ENCODE assay signal across 18 mouse cellular contexts in the genomic region with DNA sequence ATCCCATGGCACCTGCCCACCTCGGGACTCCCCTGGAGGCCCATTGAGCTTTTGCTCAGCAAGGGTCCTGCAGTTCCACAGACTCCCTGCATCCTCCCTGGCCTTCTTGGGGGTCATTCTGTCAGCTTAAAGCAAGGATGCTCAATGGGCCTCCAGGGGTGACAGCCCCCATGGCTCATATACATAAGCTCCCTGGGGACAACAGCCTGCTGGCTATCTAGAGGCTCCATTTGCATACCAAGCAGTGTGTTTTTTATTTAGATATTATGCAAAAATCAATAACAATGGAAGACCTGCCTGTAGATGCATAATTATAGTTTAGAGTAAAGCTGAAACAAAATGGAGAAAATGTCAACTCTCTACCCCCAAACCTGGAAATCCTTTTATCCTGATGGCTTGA. TPM values are rescaled to one million over a fixed set of nuclear protein-coding genes. Genes with fewer than 3 reads are reported as not detected.
"Had no signal": no experiment of that assay in that cellular context is flagged by ENCODE, and none has a peak within 500 bp of the region (broad histone marks: within the 10 kb centered on the region; RNA-seq: fewer than 3 reads in every experiment).

No protein-coding gene starts in this region.

- H3K4me2 ChIP-seq: neural tube, embryonic 12.5 days; neural tube, embryonic 13.5 days; neural tube, embryonic 15.5 days; stomach, embryonic 15.5 days had no signal

- H3K4me3 ChIP-seq: neural tube, embryonic 12.5 days; neural tube, embryonic 13.5 days; neural tube, embryonic 15.5 days; stomach, embryonic 15.5 days had no signal

- DNase-seq: retina, postnatal 1 day; right cerebral cortex, adult 18-20 months; right cerebral cortex, postnatal 14 days; right cerebral cortex, postnatal 25 days; right cerebral cortex, postnatal 4 days; spleen, adult 18-20 months; thymus, adult 18-20 months; thymus, adult 2 months; thymus, postnatal 14 days; thymus, postnatal 25 days; thymus, postnatal 36 days; thymus, postnatal 4 days had no signal

- H3K27me3 ChIP-seq: neural tube, embryonic 12.5 days; neural tube, embryonic 13.5 days; neural tube, embryonic 15.5 days; stomach, embryonic 15.5 days had no signal

- H3K4me1 ChIP-seq: neural tube, embryonic 12.5 days; neural tube, embryonic 13.5 days; neural tube, embryonic 15.5 days; stomach, embryonic 15.5 days had no signal

- H3K9me3 ChIP-seq: neural tube, embryonic 12.5 days; neural tube, embryonic 13.5 days; neural tube, embryonic 15.5 days; stomach, embryonic 15.5 days had no signal

- H3K36me3 ChIP-seq: neural tube, embryonic 12.5 days; neural tube, embryonic 13.5 days; neural tube, embryonic 15.5 days; stomach, embryonic 15.5 days had no signal

- H3K27ac ChIP-seq: neural tube, embryonic 12.5 days; neural tube, embryonic 13.5 days; neural tube, embryonic 15.5 days; stomach, embryonic 15.5 days; stomach, postnatal 0 days had no signal

- H3K9ac ChIP-seq: neural tube, embryonic 12.5 days; neural tube, embryonic 13.5 days; neural tube, embryonic 15.5 days; stomach, embryonic 15.5 days had no signal

RNA-seq across cellular contexts. Expression of a gene that starts 3.4 kb away (rescaled TPM):
- polyA plus RNA-seq: neural tube, embryonic 12.5 days; neural tube, embryonic 13.5 days; neural tube, embryonic 14.5 days had no signal
